Mouse (Mus musculus) spleen, adult 18-20 months (tissue): ENCODE measurements at regions not wholly inside any gene's neighbourhood (a gene's known extent, or its start where the extent isn't known, plus 50 kb on each side); places are given as distances from the start of the nearest gene placed in this dataset.

Experiments used
- DNase-seq, 2 experiments: peaks; one replicate each; pipeline ENCODE4 v3.0.0; 2022; ENCODE audit warnings: mixed read lengths in 2 of 2

- DNase-seq: no peak
These were observed 1383.5 kb downstream of the Gsdmc2 start for GRCm38 (mm10) chr15:62461398-62462051.

DNA sequence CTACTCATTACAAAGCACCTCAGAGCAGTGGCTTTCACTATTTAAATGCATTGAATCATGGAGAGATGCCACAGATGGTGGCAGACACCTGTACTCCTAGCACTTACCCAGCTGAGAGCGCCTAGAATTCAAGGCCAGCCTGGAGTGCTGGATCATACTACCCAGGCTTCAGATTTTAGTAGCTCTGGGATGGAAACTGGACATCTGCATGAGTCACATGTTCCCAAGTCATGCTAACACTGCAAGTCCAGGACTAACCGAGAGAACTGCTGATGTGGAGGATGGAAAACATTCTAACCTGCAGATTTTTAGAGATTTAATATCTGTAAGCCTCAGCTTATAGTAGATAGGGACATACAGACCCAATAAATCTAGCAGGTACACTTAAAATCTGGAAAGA, 1384.3 kb downstream of the Gsdmc2 start:
- DNase-seq: no peak

- DNase-seq: no peak
These were observed 1384.9 kb downstream of the Gsdmc2 start for GRCm38 (mm10) chr15:62460026-62460607.

GRCm38 (mm10) chr15:62457990-62458389, 1387.0 kb downstream of the Gsdmc2 start:
- DNase-seq: no peak

DNA sequence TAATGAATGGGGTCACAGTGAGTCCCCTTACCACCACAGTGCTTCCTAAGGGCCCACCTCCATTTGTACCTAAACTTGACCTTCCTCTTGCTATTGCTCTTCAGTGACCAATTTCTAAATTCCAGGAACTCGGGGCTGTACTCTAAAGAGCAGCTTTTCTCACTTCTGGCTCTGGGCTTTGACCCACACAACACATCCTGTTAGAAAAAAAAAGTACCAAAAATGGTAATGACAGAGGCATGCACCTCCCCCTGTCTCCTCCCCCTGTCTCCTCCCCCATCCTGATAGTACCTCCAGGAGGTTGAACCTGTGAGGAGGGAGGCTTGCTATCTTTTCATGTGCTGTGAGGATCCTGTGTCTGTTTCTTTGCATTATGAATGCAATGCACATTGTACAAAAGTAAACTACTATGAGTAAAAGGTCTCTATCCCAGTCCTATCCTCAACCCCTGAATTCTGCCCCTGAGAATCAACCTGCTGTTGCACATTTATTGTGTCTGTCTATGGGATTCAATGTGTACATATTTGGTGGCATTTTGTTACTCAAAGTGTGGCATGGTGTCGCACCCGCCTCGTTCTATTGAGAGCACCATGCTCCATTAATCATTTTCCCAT, 1387.8 kb downstream of the Gsdmc2 start:
- DNase-seq: peak in 1 of 2 experiments; percentile 8

DNA sequence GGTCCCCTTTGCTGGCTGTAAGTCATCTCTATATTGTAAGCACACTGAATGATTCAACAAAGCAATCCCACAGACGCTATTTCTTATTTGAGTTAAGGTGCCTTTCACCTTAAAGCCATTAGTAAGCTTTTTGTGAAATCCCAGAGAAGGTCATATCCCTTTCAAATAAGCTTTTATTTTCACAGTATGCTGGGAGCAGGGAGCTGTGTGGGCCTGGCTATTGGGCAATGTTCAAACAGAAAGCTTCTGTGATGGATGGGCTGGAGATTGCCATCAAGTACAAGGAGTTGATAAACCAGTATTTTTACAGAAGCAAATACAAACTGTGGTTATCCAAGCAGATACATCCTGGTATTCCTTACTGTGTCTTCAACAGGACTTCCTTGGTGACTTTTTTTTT, 1389.0 kb downstream of the Gsdmc2 start:
- no peak for DNase-seq

DNA sequence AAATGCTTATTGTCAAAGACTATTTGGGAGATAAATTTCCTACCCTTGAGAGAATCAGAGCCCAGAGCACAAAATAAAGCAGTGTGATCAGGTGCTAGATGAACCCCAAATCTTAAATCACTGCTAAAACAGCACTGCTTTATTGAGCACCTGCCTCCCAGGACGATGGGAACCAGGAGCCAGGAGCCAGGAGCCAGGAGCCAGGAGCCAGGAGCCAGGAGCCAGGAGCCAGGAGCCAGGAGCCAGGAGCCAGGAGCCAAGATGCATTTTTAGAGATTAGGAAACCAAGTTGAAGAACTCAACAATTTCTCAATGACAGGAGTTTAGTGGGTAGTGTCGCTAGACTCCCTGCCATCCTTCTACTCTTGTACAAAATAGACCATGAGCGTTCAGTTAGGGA, 1396.9 kb downstream of the Gsdmc2 start:
- DNase-seq: no peak

DNA sequence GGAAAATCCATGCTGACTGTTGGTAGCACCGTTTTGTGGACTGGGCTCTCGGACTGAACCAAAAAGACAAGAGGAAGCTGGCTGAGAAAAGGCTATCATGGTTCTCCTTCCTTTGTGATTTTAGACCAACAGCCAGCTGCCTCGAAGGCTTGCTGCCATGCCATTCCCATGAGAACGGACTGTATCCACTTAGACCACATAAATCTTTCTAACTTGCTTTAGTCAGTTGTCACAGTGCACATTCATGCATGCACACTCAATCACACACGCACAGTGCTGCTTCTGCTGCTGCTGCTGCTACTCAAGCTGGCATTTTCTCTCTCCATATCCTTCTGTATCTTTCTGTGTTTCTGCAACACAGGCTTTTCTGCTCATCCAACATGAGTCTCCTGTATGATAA, 1405.8 kb downstream of the Gsdmc2 start:
- no peak for DNase-seq

DNA sequence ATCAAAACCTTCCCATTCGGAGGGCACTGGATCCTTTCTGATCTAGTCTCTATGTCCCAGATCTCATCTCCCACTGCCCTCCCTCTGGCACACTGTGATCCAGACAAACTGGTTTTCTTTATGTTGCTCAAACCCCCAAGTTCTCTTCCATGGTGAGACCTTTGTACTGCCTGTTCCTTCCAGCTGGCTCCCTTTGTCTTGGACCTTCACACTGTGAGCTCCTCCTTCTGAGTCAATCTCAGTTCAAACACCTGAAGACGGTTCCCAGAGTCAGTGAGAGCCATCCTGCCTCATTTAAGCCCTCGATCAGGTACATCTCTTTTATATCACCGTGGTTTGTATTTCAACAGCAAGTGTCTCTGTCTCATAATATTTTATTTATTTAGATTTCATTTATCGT, 1408.3 kb downstream of the Gsdmc2 start:
- DNase-seq: no peak

DNA sequence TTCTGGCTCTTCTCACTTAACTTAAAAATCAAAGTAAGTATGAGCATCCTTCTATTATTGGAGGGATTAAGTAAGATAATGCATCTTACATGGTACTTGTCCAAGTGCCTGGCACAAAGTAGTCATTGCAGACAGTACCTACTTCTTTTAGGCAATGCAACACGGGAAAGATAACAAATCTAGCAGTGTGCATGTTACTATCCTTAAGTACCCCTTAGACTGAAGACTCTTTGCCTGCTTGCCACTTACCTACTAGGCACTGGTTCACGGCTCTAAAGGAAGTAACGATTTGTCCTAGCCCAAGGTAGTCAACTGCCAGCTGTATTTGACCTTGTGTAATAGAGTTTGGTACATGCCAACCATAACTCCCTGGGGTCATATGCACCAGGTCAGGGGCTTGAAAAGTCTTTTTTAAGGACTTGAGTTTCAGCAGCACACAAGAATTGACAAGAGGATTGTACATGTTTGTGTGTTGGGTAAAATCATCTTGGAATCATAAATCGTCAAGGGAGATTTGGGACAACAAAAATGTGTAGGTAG, 1409.8 kb downstream of the Gsdmc2 start:
- no peak for DNase-seq

GRCm38 (mm10) chr15:62432742-62433245, 1412.2 kb downstream of the Gsdmc2 start:
- no peak for DNase-seq

- DNase-seq: peak in 1 of 2 experiments; percentile 8
These were observed 1413.8 kb downstream of the Gsdmc2 start for GRCm38 (mm10) chr15:62431150-62431678.

GRCm38 (mm10) chr15:62422995-62423394, 1422.0 kb downstream of the Gsdmc2 start:
- no peak for DNase-seq

- DNase-seq: no peak
These were observed 1423.7 kb downstream of the Gsdmc2 start for GRCm38 (mm10) chr15:62421073-62421851.

DNA sequence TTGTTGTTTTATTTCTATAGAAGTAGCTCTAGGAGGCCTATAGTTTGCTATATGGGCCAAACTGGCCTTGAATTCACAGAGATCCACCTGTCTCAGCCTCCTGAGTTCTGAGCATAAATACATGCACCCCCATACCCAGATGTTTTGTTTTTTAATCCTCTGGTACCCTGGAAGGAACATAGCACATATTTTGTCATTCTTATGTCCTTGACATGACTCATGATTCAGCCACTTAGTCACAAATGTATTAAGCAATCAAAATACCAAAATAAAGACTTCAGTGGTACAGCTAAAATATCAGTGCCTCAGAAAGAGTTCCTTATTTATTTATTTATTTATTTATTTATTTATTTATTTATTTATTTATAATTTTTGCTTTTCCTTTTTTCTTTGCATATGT, 1428.3 kb downstream of the Gsdmc2 start:
- no peak for DNase-seq

- DNase-seq: no peak
These were observed 1431.3 kb downstream of the Gsdmc2 start for GRCm38 (mm10) chr15:62413694-62414093.

GRCm38 (mm10) chr15:62402142-62402541, 1442.8 kb downstream of the Gsdmc2 start:
- no peak for DNase-seq

GRCm38 (mm10) chr15:62400984-62401609, 1443.9 kb downstream of the Gsdmc2 start:
- DNase-seq: no peak

GRCm38 (mm10) chr15:62399381-62399780, 1445.6 kb downstream of the Gsdmc2 start:
- no peak for DNase-seq

GRCm38 (mm10) chr15:62397009-62397408, 1448.0 kb downstream of the Gsdmc2 start:
- DNase-seq: no peak

DNA sequence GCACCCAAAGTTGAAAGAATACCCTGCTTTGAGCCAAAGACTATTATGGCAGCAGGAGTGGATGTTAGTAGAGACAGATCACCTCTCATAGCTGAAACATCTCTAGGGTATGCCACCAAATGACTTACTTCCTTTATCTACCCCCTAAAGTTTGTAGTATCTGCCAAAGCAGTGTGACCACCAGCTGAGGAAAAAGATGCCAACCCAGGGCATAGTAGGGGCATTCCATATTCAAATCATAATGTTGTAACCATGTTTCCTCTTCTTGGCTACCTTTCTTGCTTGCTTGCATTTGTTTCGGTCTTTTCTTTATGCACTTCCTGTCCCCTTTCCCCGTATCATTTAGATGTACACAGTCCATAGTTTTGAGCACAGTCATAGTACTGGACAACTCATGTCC, 1449.6 kb downstream of the Gsdmc2 start:
- DNase-seq: no peak

DNA sequence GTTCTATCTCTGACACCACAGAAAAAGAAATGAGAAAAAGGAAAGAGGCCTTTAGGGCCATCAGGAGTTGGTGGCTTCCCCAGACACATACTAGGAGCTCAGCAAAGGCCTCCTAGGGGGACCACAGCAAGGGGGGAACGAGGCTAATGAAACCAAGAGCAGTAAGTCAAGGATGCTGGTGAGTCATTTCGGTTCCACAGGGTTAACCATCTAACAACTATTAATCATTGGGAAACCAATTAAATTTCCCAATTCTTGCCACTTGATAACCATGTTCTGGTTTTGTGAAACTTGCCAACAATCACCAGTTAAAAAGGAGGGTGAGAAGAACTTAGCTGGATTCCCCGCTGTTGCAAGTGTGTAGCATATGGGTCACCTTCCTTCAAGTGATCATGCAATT, 1451.6 kb downstream of the Gsdmc2 start:
- no peak for DNase-seq
